Comparison of ENCODE assay signal across 8 mouse cellular contexts in the genomic region with DNA sequence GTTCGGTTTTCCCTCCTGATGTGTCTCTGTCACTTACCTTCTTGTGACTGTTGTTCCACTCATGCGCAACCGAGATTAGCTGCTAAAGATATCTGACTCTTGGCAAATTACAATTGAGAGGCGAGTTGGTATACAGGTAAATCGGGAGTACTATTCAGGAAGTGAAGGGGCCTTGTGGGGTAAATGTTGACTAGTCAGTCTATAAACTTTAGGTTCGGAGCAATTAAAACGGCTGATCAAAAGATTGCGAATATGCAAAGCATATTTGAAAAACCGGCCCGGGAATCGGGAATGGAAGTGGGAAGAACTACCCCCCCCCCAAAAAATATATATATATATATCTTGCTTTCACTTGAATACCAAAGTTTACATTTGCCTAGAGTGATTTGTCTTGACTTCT. TPM values are rescaled to one million over a fixed set of nuclear protein-coding genes. Genes with fewer than 3 reads are reported as not detected.
DNase-seq lines count a peak whose midpoint lies in the region; ATAC-seq lines count a peak whose summit lies in the region.

Gene Rnf180, minus strand, starts transcription at position 101 of the 400 bp plus-strand sequence.

- 47% methylated on average over 11 of the region's 11 CpGs for WGBS in embryonic facial prominence, embryonic 14.5 days
- WGBS in intestine, embryonic 16.5 days, result 50% methylated on average over 11 of the region's 11 CpGs
- 52% methylated on average over 11 of the region's 11 CpGs for WGBS in midbrain, embryonic 14.5 days

- H3K9ac ChIP-seq in embryonic facial prominence, embryonic 14.5 days (ENCODE audit: low read depth, low read length), result peak within 1 kb of the TSS; percentile 91
- H3K9ac ChIP-seq in intestine, embryonic 16.5 days (ENCODE audit: low read depth, low read length), result peak within 1 kb of the TSS; percentile 77
- H3K9ac ChIP-seq in midbrain, embryonic 14.5 days (replicated peaks; ENCODE audit: low read length), result peak within 1 kb of the TSS; percentile 96

- H3K4me1 ChIP-seq in embryonic facial prominence, embryonic 14.5 days (ENCODE audit: control insufficient read depth, insufficient read depth, low read length), result peaks cover 6% of the 10 kb centered on the region; the same call in 1 of the 2 replicates
- 0 out of 2 replicates have a peak, but pooled peaks cover 4% of the 10 kb centered on the region for H3K4me1 ChIP-seq in intestine, embryonic 16.5 days (ENCODE audit: control insufficient read depth, insufficient read depth, low read length)
- peaks cover 16% of the 10 kb centered on the region for H3K4me1 ChIP-seq in midbrain, embryonic 14.5 days (ENCODE audit: control insufficient read depth, insufficient read depth, low read length)

- H3K27ac ChIP-seq in embryonic facial prominence, embryonic 14.5 days (replicated peaks; ENCODE audit: low read depth, low read length), result peak within 1 kb of the TSS; percentile 77; the same call in 1 of the 2 replicates
- H3K27ac ChIP-seq in intestine, embryonic 16.5 days (ENCODE audit: low read length), result no peak within 1 kb of the TSS
- peak within 1 kb of the TSS; percentile 81 for H3K27ac ChIP-seq in midbrain, embryonic 14.5 days (replicated peaks; ENCODE audit: low read depth, low read length)

- peak within 1 kb of the TSS; percentile 87 for H3K4me2 ChIP-seq in embryonic facial prominence, embryonic 14.5 days (ENCODE audit: low read depth, low read length)
- H3K4me2 ChIP-seq in intestine, embryonic 16.5 days (ENCODE audit: low read depth, low read length), result peak within 1 kb of the TSS; percentile 94
- H3K4me2 ChIP-seq in midbrain, embryonic 14.5 days (ENCODE audit: low read length), result peak within 1 kb of the TSS; percentile 79

- no peak for ATAC-seq in embryonic facial prominence, embryonic 14.5 days (ENCODE audit: low read depth)
- ATAC-seq in intestine, embryonic 16.5 days, result no peak
- ATAC-seq in midbrain, embryonic 14.5 days (ENCODE audit: low FRiP score, low TSS enrichment), result no peak

- no peaks in the 10 kb centered on the region; the same call in 1 of the 2 replicates for H3K27me3 ChIP-seq in embryonic facial prominence, embryonic 14.5 days (replicated peaks; ENCODE audit: control insufficient read depth, insufficient read depth, low read length)
- 0 out of 2 replicates have a peak, but pooled peaks cover 3% of the 10 kb centered on the region for H3K27me3 ChIP-seq in intestine, embryonic 16.5 days (replicated peaks; ENCODE audit: control insufficient read depth, insufficient read depth, low read length)
- H3K27me3 ChIP-seq in midbrain, embryonic 14.5 days (ENCODE audit: control insufficient read depth, insufficient read depth, low read length), result no peaks in the 10 kb centered on the region

- no peaks in the 10 kb centered on the region for H3K9me3 ChIP-seq in embryonic facial prominence, embryonic 14.5 days (ENCODE audit: control insufficient read depth, low read length)
- no peaks in the 10 kb centered on the region for H3K9me3 ChIP-seq in intestine, embryonic 16.5 days (ENCODE audit: control insufficient read depth, low read length)
- H3K9me3 ChIP-seq in midbrain, embryonic 14.5 days (ENCODE audit: control insufficient read depth, low read length), result no peaks in the 10 kb centered on the region

- H3K36me3 ChIP-seq in embryonic facial prominence, embryonic 14.5 days (ENCODE audit: control insufficient read depth, insufficient read depth, low read length), result no peaks in the 10 kb centered on the region
- no peaks in the 10 kb centered on the region for H3K36me3 ChIP-seq in intestine, embryonic 16.5 days (ENCODE audit: control insufficient read depth, insufficient read depth, low read length)
- H3K36me3 ChIP-seq in midbrain, embryonic 14.5 days (ENCODE audit: control insufficient read depth, insufficient read depth, low read length), result no peaks in the 10 kb centered on the region

- no peak for DNase-seq in layer of hippocampus, adult 18-20 months (ENCODE audit: low spot score in 2 of 2)
- no peak for DNase-seq in layer of hippocampus, adult 9-10 months (ENCODE audit: low spot score)
- DNase-seq in embryonic facial prominence, embryonic 14.5 days (ENCODE audit: low spot score), result no peak
- no peak for DNase-seq in midbrain, embryonic 14.5 days
- no peak for DNase-seq in gastrocnemius, adult 18-20 months (ENCODE audit: low spot score)
- DNase-seq in Muller cell, postnatal 12 days (ENCODE audit: inconsistent ontology term), result no peak
- DNase-seq in urinary bladder, adult 2 months (ENCODE audit: low spot score), result no peak

- H3K4me3 ChIP-seq in embryonic facial prominence, embryonic 14.5 days (ENCODE audit: low read depth, low read length), result peak within 1 kb of the TSS; percentile 79
- H3K4me3 ChIP-seq in intestine, embryonic 16.5 days (ENCODE audit: low read length), result peak within 1 kb of the TSS; percentile 73
- peak within 1 kb of the TSS; percentile 88 for H3K4me3 ChIP-seq in midbrain, embryonic 14.5 days (replicated peaks; ENCODE audit: low read depth, low read length)

RNA-seq across cellular contexts. Expression of gene Rnf180, which starts in this region (rescaled TPM):
- 10 to 100 TPM; 14.9 to 18.2 TPM for total RNA-seq in layer of hippocampus, adult 18-20 months (2021)
- 6.1 and 8.6 TPM in 2 replicates for polyA plus RNA-seq in embryonic facial prominence, embryonic 14.5 days (2014; fragmentation: Nextera tagmentation; extraction: Ambion mirVana)
- polyA plus RNA-seq in intestine, embryonic 16.5 days (2015; fragmentation: Nextera tagmentation; extraction: Ambion mirVana), result 1.9 and 2.4 TPM in 2 replicates
- polyA plus RNA-seq in midbrain, embryonic 14.5 days (2014; fragmentation: Nextera tagmentation; extraction: Ambion mirVana), result 34.5 and 35.7 TPM in 2 replicates
- under 1 TPM; 0.14 to 0.21 TPM for total RNA-seq in gastrocnemius, adult 18-20 months (2021)
- polyA plus RNA-seq in urinary bladder, adult 2 months (2012; rRNA removed), result 2.8 and 2.9 TPM in 2 replicates

Comparison
In these comparisons a context has a peak if more than half of its experiments do, and no peak if none do; other contexts are left out.
1. RNA of gene Rnf180 (total RNA-seq): 14.9 to 18.2 TPM in layer of hippocampus, adult 18-20 months; 0.14 to 0.21 TPM in gastrocnemius, adult 18-20 months; every median in the first group is over 10 times any median in the second.
2. Peak in every context shown above with its lines, with median percentiles within 50 percentile points of each other: H3K4me2 ChIP-seq, H3K4me3 ChIP-seq and H3K9ac ChIP-seq.